Mouse (Mus musculus): ENCODE data around the gene Rbl1. TPM values are rescaled to one million over a fixed set of nuclear protein-coding genes. Genes with fewer than 3 reads are reported as not detected.

Rbl1 gene
- total and polyA plus RNA-seq, 2 experiments from 2014 or later, result 6.0 to 18.5 TPM

DNA sequence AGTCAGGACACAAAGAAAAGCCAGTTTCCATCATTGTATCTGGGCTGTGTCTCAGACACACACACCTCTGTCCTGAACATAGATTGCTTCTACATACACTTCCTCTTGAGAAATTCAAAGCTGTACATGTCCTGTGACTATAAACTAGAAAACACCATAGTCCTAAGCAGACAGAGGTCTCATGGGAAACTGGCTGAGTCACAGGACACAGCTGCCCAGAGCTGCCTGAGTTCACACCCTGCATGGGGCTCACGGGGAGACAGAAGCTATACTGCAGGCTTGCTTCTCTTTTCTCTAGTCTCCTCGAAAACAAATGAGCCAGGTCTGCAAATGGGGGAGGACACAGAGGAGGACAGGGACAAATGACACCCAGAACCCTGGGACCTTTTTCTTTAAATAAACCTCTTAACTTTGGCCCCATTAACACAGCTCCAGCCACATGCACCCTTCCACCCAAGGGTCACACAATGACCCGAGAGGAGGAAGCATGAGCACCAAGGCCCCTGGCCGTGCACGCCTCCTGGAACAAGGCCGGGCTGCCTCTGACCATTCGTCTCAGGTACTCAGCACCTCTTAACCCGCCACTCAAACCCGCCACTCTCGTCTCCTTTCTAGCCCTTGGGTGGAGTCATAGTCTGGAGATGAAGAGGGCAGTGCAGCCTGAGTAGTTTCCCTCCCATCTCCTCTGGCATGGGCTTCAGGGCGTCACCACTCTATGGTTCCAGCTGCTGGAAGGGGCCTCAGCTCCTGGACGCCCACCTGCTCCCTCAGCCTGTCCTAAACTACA is 104.6 kb downstream of the Rbl1 start:
- no peaks in the 10 kb centered on the region for H3K4me1 ChIP-seq (ENCODE audit: control insufficient read depth, insufficient read depth)
- H3K9ac ChIP-seq (replicated peaks; ENCODE audit: low read depth, low read length), result no peak overlapping the region
- WGBS, result 65% methylated on average over 12 of the region's 12 CpGs
- no peaks in the 10 kb centered on the region for H3K9me3 ChIP-seq (replicated peaks; ENCODE audit: control insufficient read depth, low read length)
- no peak for DNase-seq (ENCODE audit: low spot score)
- no peaks in the 10 kb centered on the region for H3K27me3 ChIP-seq (ENCODE audit: control insufficient read depth, insufficient read depth, low read length)
- TF ChIP-seq EP300 (IDR thresholded peaks at IDR 0.05; ENCODE audit: low read depth), result no peak
- TF ChIP-seq CTCF (IDR thresholded peaks at IDR 0.05; ENCODE audit: low read depth), result no peak
- no peak overlapping the region for H3K4me2 ChIP-seq (ENCODE audit: low read depth, low read length)
- no peak for ATAC-seq (ENCODE audit: insufficient read depth, low read depth)
- peaks cover 31% of the 10 kb centered on the region for H3K36me3 ChIP-seq (replicated peaks; ENCODE audit: control insufficient read depth, insufficient read depth, low read length)
- H3K27ac ChIP-seq (ENCODE audit: low read depth), result no peak overlapping the region
- no peak overlapping the region for H3K4me3 ChIP-seq (ENCODE audit: low read depth, low read length)

Other genes starting within 250 kb of the Rbl1 start
- gene Ndrg3, start 212.5 kb downstream of the Rbl1 start, total RNA-seq (2014; rRNA removed; ENCODE audit: low replicate concordance), result 21.9 and 27.2 TPM in 2 replicates
- gene Ndrg3, start 212.5 kb downstream of the Rbl1 start, polyA plus RNA-seq (2015; fragmentation: Nextera tagmentation; extraction: Ambion mirVana), result 16.2 and 17.1 TPM in 2 replicates
- 28.2 and 47.4 TPM in 2 replicates for gene Dsn1, start 197.4 kb downstream of the Rbl1 start, total RNA-seq (2014; rRNA removed; ENCODE audit: low replicate concordance)
- 13.8 TPM in 2 replicates for gene Dsn1, start 197.4 kb downstream of the Rbl1 start, polyA plus RNA-seq (2015; fragmentation: Nextera tagmentation; extraction: Ambion mirVana)
- gene Soga1, start 125.3 kb downstream of the Rbl1 start, total RNA-seq (2014; rRNA removed; ENCODE audit: low replicate concordance), result 21.0 and 48.5 TPM in 2 replicates
- 1.0 and 1.1 TPM in 2 replicates for gene Soga1, start 125.3 kb downstream of the Rbl1 start, polyA plus RNA-seq (2015; fragmentation: Nextera tagmentation; extraction: Ambion mirVana)
- not detected in 2 replicates for gene Tldc2, start 117.5 kb downstream of the Rbl1 start, total RNA-seq (2014; rRNA removed; ENCODE audit: low replicate concordance)
- gene Tldc2, start 117.5 kb downstream of the Rbl1 start, polyA plus RNA-seq (2015; fragmentation: Nextera tagmentation; extraction: Ambion mirVana), result not detected in 2 replicates
- 9.0 and 22.6 TPM in 2 replicates for gene Samhd1, start 69.3 kb downstream of the Rbl1 start, total RNA-seq (2014; rRNA removed; ENCODE audit: low replicate concordance)
- 12.1 and 13.0 TPM in 2 replicates for gene Samhd1, start 69.3 kb downstream of the Rbl1 start, polyA plus RNA-seq (2015; fragmentation: Nextera tagmentation; extraction: Ambion mirVana)
- gene Rpn2, start 74.5 kb upstream of the Rbl1 start, total RNA-seq (2014; rRNA removed; ENCODE audit: low replicate concordance), result 147 and 172 TPM in 2 replicates
- 78.8 and 81.1 TPM in 2 replicates for gene Rpn2, start 74.5 kb upstream of the Rbl1 start, polyA plus RNA-seq (2015; fragmentation: Nextera tagmentation; extraction: Ambion mirVana)
- gene Mroh8, start 75.0 kb upstream of the Rbl1 start, total RNA-seq (2014; rRNA removed; ENCODE audit: low replicate concordance), result 0.69 TPM in 1 of 2 replicates, not detected in the other
- 0.16 and 0.20 TPM in 2 replicates for gene Mroh8, start 75.0 kb upstream of the Rbl1 start, polyA plus RNA-seq (2015; fragmentation: Nextera tagmentation; extraction: Ambion mirVana)
- not detected in 2 replicates for gene Ghrh, start 143.0 kb upstream of the Rbl1 start, total RNA-seq (2014; rRNA removed; ENCODE audit: low replicate concordance)
- gene Ghrh, start 143.0 kb upstream of the Rbl1 start, polyA plus RNA-seq (2015; fragmentation: Nextera tagmentation; extraction: Ambion mirVana), result not detected in 2 replicates
- 23.6 and 29.6 TPM in 2 replicates for gene Manbal, start 163.1 kb upstream of the Rbl1 start, total RNA-seq (2014; rRNA removed; ENCODE audit: low replicate concordance)
- 51.1 and 55.5 TPM in 2 replicates for gene Manbal, start 163.1 kb upstream of the Rbl1 start, polyA plus RNA-seq (2015; fragmentation: Nextera tagmentation; extraction: Ambion mirVana)
- 14.2 and 15.5 TPM in 2 replicates for gene Src, start 213.9 kb upstream of the Rbl1 start, total RNA-seq (2014; rRNA removed; ENCODE audit: low replicate concordance)
- gene Src, start 213.9 kb upstream of the Rbl1 start, polyA plus RNA-seq (2015; fragmentation: Nextera tagmentation; extraction: Ambion mirVana), result 2.5 and 2.9 TPM in 2 replicates

Data from heart, postnatal 0 days (tissue).